Mouse (Mus musculus) urinary bladder, postnatal 25 days (tissue): ENCODE results near the gene Dlg4.
"Not testable (repeated sequence)": the region's sequence is repeated elsewhere in the genome, so short reads cannot be mapped to it uniquely, and the experiment has no call there.

Experiments
- DNase-seq: peaks from one replicate; pipeline ENCODE4 v3.0.0; 2022; ENCODE audit warnings: low spot score

Gene Dlg4

DNA sequence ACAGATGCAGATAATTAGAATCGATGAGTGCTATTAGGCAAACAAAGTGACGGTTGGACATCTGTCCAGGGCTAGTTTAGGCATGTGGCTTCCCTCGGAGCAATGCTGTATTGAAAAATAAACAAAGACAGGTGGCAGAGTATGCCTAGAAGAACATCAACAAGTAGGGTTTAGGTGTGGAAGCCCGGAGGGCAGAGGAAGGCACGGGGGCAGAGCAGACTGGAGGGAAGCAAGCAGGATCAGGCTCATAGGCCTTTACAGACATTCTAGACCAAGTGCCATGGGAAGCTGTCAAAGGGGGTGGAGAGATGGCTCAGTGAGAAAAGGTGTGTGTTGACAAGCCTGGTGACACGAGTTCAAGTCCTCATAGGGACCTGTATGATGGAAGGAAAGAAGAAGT is 32.6 kb downstream of the Dlg4 start:
- DNase-seq = no peak

DNA sequence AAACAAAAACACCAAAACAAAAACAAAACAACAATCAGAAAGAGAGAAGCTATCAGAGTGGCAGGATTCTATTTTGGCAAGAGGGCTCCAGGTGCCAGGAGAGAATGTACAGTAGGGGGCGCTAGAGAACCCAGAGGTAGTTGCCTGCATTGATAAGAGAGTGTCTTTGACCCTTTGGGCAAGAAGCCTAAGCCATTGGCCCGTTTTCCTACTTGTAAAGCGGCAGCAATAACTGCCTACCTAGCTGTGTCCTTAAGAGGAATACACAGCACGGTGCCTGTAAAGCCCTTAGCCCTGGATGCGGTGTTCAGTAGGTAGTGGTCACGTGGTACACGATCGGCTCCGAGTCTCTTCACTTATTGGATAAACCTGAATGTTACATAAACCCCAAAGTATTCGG is 33.1 kb downstream of the Dlg4 start:
- DNase-seq = no peak

DNA sequence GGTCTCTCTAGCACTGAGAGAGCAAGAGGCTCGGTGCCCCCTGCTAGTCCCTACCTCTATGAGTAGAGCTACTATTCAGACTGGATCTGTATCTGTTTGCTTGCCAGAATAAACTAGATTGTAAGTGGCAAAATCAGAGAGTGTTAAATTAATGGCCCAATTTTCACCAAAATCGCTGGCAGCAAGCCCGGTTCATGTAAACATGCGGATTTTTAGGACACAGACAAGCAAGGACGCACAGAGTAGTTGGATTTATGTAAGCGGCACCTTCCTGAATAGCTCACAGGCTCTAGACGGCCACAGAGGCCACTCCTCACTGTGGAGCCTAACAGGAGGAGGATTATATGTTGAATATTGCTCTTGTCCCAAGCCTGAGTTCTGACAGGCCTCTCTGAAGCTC is 36.4 kb downstream of the Dlg4 start:
- DNase-seq = no peak

DNA sequence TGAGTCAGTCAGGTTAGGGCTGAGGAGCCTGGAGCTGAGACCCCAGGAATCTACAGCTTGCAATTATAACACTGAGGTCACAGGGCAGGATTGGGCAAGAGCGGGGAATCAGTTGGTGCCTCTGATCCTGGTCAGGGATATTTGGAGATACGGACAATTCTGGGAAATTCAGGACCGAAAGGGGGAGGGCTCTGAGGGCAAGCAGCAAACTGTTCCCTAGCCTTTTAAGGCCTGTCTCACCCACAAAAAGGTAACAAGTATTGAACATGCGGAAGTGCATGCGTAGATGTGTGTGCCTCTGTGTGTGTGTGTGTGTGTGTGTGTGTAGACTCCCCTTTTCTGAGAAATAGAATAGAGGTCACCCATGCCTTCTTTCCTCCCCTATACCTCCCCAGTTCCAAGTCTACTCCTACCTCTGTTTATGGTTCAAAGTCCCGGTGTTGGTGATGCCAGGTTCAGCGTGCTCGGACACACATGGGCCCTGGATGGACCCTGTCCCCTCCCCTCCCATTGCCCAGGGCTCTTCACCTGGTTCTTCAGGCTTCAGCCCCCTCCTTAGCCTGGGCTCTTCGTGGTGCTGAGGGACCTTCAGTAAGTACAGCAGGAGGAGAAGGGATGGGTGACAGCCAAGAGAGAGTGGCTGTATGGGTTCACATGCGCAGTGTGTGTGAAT is 37.3 kb downstream of the Dlg4 start, which contains the start of gene Asgr1:
Asgr1 (plus strand) TSS at position 188 of the 673 bp plus-strand sequence.
- DNase-seq = no peak

DNA sequence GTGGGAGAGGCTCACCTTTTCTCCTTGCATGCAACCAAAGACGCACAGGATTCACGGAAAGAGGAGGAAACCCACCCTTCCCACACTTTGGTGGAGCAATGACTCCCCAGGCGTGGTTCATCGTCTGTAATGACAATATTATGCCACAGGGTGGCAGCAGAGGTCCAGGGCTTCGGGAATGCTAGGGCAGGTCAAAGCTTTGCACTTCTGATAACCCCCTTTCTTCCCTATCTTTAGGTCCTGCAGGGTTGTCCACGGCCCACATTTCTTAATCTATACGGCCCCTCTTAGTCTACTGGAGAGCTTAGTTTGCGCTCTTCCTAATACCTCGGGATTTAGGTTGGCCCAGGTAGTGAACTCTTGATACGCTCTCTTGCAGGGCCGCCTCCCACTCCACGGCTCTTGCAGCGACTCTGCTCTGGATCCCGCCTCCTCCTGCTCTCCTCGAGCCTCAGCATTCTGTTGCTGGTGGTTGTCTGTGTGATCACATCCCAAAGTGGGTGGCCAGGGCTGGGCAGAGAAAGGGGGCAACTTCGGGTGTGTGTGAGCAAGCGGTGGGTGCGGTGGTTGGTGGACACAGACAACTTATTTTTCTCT is 39.0 kb downstream of the Dlg4 start:
- DNase-seq = peak; percentile 78

DNA sequence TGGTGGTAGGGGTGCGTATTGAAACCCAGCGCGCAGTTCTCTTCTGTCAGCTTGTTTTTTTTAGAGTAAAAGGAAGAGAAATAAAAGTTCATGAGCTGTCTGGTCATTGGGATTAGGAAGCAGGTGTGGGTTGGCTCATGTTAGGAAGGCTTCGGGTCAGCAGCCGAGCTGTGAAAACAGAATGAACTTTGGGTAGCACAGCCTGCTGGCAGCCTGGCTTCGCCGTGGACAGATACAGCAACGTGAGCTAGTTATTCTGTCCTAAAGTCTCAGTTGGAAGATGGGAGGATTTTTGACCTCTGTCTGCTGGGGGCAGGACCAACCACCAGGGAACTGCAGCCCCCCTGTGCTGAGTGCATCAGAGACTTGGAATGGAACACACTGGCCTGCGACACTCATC is 41.1 kb downstream of the Dlg4 start:
- no peak for DNase-seq

DNA sequence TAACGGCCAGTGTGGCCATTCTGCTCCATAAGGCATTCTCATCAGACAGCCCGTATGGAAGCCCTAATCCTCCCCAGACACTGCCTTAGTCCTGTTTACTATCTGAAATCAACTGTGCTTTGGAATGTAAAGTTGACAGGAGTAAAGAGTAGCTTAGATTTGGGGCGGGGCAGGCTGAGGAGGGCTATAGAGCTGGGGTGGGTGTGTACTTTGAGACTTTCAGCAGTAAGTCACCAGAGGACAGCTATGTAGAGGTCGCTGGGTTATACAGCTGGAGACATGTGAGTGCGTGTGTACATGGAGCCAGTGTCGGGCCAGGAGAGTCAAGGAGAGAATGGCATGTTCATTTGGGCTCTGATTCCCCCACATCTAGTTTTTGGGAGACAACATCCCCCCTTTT is 43.2 kb downstream of the Dlg4 start:
- no peak for DNase-seq

DNA sequence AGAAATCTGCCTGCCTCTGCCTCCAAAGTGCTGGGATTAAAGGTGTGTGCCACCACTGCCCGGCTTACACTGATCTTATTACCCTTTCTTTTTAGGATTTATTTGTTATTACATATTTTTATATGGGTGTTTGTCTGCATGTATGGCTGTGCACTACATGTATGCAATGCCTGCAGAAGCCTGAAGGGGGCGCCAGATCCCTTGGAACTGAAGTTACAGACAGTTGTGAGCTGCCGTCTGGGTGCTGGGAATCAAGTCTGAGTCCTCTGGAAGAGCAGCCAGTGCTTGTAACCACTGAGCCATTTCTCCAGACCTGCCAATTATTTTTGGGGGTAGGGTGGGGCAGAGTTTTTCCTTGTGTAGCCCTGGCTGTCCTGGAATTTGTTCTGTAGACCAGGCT is 46.3 kb downstream of the Dlg4 start:
- DNase-seq = no peak

DNA sequence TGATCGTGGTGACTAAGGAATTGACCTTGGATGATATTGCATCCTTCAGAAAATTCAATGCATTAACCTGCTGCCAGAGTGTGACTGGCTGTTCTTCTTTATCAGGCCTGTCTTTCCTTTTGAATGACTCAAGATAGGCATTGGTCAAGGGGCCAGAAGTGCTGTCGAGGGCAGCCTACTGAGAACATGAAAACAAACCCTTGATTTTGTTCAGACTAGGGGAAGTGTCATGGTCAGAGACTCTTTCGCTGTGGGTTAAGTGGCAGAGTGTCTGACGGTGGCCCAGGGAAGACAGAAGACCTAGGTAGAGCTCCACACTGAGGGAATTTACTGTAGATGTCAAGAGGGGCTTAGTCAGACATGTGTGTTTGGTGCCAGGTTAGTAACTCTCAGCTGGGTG is 50.0 kb downstream of the Dlg4 start:
- DNase-seq = no peak

DNA sequence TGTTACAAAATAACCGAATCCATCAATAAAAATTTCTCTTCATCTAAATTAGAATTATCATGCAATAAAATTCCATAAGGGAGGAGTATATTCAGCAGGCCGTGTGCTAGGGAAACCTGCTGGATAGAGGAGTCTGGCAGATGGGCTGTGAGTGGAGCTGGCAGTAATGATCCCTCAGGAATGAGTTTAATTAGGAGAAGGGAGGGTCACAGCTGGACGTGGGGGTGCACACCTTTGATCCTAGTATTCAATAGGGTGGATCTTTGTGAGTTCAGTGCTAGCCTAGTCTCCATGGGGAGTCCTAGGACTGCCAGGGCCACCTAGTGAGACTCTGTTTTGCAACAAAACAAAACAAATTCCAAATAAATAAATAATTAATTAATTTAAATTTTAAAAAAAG is 51.5 kb downstream of the Dlg4 start:
- no peak for DNase-seq

DNA sequence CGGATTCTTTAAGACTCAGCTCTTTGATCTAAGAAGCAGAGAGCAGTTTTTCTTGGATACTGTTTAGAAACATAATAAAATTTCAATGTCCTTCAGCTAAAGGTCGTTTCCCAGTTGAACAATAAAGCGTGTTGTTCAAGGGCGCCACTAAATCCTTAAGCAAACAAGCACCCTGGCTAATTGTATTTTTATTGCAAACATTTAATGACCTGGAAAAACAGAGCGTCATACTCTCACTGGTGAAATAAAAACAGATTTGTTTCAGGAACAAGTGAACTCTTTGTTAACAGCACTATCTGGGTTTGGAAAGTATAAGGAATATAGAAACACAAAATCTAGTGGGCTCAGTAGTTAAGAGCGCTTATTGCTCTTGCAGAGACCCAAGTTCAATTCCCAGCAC is 53.3 kb downstream of the Dlg4 start:
- no peak for DNase-seq

DNA sequence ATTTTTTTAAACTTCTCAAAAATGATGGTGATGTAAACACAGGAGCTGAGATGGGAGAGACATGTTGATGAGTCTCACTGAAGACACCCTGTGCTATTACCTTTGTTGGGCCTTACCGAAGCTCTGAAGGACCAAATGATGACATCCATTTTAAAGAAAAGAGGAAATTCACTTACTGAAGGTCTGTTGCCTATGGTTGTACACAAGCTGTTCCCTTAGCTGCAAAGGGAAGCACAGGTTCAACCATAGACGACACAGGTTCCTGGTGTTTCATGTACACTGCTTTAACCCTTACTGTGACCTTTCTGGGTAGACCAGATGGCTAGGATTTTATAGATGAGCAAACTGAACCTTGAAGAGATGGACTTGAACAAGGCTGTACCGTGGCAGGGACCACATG is 53.9 kb downstream of the Dlg4 start:
- DNase-seq = not testable (repeated sequence)

DNA sequence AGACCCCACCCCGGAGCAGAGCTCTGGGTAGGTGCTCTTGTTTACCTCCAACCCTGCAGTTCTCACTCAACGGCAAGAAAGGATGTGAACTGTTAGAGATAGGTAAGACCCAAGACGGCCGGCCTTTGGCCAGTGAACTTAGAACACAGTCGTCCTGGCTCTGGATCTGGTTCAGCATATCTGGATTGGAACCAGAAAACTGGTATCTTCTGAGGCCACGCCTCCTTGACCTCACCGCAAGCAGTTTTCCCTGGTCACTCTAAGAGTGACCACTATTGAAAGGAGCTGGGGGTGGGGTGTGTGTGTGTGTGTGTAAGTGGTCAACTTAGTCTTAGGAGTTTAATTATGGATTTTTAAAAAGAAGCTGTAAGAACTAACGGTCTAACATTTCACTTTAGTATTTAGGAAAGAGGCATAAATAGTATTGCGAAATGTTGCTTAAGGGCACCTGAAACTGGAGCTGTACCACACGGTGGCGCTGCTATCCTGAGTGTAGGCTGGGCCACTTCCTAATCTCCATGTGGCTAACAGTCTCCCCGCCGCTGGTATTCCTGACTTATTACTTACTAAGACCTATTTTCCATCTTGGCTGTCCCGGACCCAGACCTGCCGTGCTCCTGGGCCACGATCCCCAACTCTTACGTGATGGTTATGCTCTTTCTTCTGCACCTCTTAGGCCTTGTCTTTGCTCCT is 57.8 kb downstream of the Dlg4 start:
- peak; percentile 82 for DNase-seq

DNA sequence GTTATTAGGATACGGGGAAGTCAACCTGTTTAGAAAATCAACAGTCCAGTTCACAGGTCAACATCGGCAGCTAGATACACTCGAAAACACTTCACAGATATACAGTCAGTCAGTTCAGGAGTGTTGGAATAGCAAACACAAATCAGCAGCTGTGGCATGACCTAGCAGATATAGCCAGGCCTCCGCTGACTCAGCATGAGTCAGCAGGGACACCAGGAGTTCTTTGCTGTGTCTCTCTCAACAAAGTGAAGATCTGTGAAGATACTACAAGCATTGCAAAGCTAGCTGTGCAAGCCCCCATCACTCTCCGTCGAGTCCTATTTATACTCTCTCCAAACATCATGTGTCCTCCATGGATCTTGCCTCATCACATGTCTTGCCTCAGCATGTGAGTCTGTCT is 58.8 kb downstream of the Dlg4 start:
- no peak for DNase-seq

DNA sequence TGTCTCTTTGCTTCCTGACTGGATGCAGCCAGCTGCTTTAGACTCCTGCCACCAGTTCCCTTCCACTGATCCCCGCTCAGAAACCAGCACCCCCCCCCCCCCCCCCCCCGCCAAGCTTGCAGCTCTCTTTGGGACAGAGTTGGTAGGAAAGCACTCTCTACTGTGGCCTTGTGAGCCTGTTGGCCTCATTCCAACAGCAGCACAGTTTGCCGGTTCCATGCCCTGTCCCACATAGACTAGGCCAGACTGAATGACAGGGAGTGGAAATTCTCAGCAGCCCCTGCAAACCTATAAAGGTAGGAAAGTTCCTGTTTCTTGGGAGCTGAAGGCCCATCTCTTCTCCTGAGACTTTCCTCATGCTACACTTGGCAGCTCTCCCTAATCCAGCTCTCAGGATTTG is 60.7 kb downstream of the Dlg4 start:
- DNase-seq = no peak

DNA sequence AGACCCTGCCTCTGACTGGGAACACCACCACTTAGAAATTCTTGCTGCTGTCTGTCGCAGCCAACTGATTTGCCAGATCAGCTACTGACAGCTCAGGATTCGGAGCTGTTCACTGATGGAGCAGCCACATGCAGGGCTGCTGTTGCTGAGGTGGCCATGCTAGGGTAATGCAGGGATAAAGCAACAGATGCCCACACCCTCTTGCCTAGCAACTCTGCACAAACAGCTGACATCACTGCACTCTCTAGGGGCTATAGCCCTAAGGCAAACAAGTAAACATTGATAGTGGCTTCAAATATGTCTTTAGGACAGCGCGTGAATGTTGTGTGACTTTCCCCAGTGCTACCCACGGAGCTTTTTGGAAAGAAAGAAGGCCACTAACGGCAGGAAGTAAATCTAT is 62.4 kb downstream of the Dlg4 start:
- no peak for DNase-seq

DNA sequence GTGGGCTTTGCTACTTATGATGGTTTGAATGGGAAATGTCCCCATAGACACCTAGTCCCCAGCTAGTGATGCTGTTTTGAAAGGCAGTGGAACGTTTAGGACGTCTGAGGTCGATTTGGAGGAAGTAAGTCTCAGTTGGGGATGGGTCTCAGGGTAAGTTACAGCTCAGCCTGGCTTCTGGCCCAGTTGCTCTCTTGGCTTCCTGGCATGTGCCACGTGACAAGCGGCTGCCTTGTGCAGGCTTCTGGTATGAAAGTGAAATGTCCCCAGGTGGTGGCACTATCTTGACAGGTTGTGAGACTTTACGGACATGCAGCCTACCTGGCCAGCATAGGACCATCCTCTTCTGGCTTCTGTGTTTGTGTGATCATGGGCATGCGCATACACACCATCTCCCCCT is 63.2 kb downstream of the Dlg4 start:
- DNase-seq = no peak

DNA sequence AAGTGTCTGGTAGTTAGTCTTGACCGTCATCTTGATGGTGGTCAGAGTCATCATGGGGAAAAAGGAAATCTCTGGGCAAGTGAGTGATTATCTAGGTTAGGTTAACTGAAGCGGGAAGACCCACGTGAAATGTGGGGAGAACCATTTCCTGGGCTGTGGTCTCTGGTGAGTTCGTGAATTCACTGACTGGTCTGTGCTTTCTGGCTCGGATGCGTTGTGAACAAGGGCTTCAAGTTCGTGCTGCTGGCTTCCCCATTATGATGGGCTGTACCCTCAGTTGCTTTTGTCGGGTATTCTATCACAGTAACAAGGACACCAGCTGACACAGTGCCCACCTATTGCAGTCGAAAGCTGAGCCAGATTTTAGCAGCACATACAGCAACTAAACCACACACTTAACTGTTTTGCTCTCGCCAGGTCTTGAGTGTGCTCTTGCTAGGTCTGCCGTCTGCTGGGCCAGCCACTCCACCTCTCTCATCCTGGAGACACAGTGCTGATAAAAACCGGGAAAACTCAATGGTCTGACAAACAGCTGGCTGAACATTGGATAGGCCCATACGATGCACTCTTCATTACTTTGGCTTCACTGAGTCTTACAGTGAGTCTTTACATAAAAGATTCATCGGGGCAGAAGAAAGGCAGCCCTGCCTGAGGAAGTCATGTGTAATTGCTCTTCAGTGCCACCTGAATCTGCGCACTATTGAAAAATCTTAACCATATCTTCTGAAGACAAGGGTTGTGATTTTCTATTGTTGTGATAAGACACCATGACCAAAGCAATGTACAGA is 64.3 kb downstream of the Dlg4 start:
- no peak for DNase-seq

DNA sequence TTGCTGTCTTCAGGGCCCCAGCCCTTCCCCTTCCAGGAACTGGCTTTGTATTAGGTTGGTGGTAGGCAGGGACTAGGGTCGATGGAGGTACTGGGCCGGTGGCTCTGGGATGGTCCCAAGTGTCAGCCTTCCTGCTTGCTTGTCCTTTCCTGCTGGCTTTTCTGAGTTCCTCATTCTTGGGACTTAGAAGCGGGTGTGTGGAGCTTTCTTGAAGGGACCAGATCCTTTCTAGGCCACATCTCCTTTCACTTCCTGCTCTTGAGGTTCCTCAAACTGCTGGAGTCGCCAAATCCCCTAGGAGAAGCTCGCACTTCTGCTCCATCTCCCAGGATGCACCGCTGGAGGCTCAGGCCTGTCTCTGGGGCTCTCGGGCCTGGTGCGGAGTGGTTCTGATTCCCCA is 67.8 kb downstream of the Dlg4 start:
- DNase-seq = no peak

DNA sequence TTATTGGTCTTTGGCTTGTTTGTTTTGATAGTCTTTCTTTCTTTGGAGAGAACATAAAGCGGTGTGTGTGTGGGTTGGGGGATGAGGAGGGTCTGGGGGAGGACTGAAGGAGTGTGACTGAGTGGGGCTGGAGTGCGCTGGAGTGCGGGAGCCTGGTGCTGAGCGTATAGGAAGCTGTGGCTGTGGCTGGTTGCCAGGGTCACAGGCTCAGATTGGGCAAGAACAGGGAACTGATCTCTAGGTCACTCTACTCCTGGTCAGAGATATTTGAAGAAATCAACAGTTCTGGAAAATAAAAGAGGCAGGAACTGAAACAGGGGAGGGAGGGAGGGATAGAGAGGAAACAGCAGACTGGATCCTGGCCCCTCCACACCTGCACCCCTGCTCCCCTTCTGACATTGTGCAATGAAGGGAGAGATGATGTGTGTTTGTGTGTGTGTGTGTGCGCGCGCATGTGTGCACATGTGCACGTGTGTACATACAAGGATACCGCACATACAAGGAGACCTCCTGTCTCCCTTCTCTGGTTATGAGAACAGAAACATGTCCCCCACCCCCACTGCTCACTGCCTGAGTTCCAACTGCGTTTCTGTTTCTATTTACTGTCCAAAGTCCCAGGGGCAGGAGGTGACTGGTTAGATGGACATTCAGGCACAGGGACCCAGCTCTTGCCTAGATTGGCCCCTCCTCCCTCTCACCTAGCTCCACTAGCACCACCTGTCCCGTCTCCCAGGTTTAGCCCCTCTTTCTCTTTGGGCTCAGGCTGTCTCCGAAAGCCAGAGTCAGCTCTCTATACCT is 75.4 kb downstream of the Dlg4 start, which contains the start of gene Asgr2:
Asgr2 (plus strand) TSS at position 659 of the 798 bp plus-strand sequence.
- no peak for DNase-seq
